Mouse (Mus musculus) limb, embryonic 12.5 days (tissue): ENCODE data around the gene Atp8a1. TPM values are rescaled to one million over a fixed set of nuclear protein-coding genes. Genes with fewer than 3 reads are reported as not detected.

Experiments
- ATAC-seq: fragments of 200-750 bp; cut with Nextera tagmentation; 2 replicates; pipeline ENCODE4 v1.8.0; 2017; ENCODE audit warnings: low read depth, moderate TSS enrichment; ENCODE audit not compliant: insufficient number of reproducible peaks, insufficient read depth, low FRiP score, low TSS enrichment
- H3K27ac ChIP-seq: fragments of 300-500 bp; sonication (generic); 2 replicates; pipeline ENCODE4 v1.5.1; 2016; ENCODE audit warnings: mild to moderate bottlenecking, moderate library complexity
- H3K27me3 ChIP-seq: fragments of 300-500 bp; sonication (generic); 2 replicates; pipeline ENCODE4 v1.6.1; 2016; ENCODE audit warnings: mild to moderate bottlenecking, moderate library complexity
- H3K36me3 ChIP-seq: fragments of 300-500 bp; sonication (generic); 2 replicates; pipeline ENCODE4 v1.6.1; 2016; ENCODE audit warnings: mild to moderate bottlenecking, moderate library complexity
- H3K4me1 ChIP-seq: fragments of 300-500 bp; sonication (generic); replicated peaks from 2 replicates; pipeline ENCODE4 v1.6.1; 2016
- H3K4me2 ChIP-seq: fragments of 300-500 bp; sonication (generic); 2 replicates; pipeline ENCODE4 v1.6.1; 2016; ENCODE audit warnings: mild to moderate bottlenecking, moderate library complexity
- H3K4me3 ChIP-seq: fragments of 300-500 bp; sonication (generic); replicated peaks from 2 replicates; pipeline ENCODE4 v1.5.1; 2016; ENCODE audit warnings: mild to moderate bottlenecking
- H3K9ac ChIP-seq: fragments of 300-500 bp; sonication (generic); replicated peaks from 2 replicates; pipeline ENCODE4 v1.6.1; 2016; ENCODE audit warnings: mild to moderate bottlenecking, moderate library complexity
- H3K9me3 ChIP-seq: fragments of 300-500 bp; sonication (generic); 2 replicates; pipeline ENCODE4 v1.6.1; 2016; ENCODE audit warnings: mild to moderate bottlenecking, moderate library complexity
- whole genome bisulfite sequencing: fragments of 180-500 bp; shearing (Covaris S2); methylation state at CpG from one replicate; pipeline ENCODE4 v1.1.7; 2016; 5-methylcytosine and 5-hydroxymethylcytosine counted together
- microRNA-seq: library from miRNA; unstranded; fragments of <30 nt; microRNA quantifications from one replicate; pipeline ENCODE4, GENCODE M21; 2017
- polyA plus RNA-seq: library from polyadenylated mRNA; unstranded; fragments of >200 nt; fragmentation: Nextera tagmentation; extraction: Ambion mirVana; gene quantifications from 2 replicates; pipeline ENCODE4 v1.2.1, GENCODE M21; 2016

Gene Atp8a1
- polyA plus RNA-seq, 1 experiment from 2014 or later: 7.2 TPM

DNA sequence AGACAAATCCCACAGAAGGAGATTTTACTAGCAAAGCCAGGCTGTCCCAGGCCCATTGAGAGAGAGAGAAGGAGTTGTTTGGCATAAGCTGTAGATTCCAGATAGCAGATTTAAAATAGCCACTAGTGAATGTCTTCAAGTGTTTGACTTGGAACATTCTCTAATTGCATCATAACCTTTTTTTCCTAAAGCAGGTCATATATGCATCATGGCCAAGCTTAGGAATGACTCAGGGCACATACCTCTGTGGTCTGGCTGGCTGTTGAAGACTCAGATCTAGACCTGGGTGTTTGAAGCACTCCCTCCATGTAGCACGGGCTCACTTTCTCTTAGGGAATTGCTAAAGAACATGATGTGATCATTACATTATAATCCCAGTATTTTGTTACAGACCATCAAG, 252.2 kb downstream of the Atp8a1 start:
- H3K9ac ChIP-seq: no peak overlapping the region
- no peak for ATAC-seq
- WGBS: 57% methylated on average over 1 of the region's 1 CpGs

DNA sequence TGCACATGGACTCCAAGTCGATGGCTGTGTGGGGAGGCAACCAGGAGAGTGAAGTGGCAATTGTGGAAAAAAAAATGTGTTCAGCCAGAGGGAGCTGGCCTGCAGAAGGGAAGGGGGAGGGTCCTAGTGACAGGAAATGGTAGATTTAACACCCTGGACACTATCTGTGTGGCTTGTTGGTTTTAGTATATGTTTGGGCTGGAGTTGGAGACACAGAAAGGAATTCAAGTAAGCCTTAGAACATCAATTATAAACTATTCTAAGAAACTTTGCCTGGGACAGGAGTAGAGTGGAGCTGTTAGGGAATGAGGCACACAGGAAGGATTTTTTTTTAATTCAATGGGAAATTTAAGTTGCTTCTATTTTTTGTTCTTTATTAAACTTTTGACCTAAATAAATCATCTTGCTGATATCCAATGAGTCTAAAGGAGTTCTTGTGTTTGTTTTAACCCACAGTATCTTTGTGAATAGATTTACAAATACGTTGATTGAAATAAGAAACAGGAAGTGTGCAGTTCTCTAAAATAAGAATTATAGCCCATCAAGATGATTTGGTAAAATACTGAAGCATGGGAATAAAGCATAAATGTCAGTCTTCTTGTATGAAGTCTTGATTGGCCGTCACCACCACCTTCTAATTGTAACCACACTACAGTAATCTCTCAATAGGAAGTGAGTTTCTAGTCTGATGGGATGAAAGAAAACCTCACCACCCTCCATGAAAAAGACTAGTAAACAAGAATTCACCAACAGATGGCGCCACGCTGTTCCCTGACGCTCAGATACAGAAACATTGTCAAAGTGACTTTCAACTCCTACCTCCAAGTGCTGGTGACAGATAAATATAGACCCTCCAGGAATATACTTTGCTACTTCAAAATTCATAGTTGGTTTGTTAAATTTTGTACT, 267.3 kb downstream of the Atp8a1 start:
- 51% methylated on average over 6 of the region's 6 CpGs for WGBS
- no peak overlapping the region for H3K4me3 ChIP-seq

More for the DNA sequence above, 252.2 kb downstream of the Atp8a1 start:
- Histone ChIP-seq H3K4me2 (no peak overlapping the region), H3K27ac (no peak overlapping the region), H3K4me3 (no peak overlapping the region), H3K9me3 (no peaks in the 10 kb centered on the region), H3K27me3 (no peaks in the 10 kb centered on the region; the same call in none of the 2 replicates), H3K36me3 (no peaks in the 10 kb centered on the region), H3K4me1 (0 out of 2 replicates have a peak, but pooled peaks cover 7% of the 10 kb centered on the region)

DNA sequence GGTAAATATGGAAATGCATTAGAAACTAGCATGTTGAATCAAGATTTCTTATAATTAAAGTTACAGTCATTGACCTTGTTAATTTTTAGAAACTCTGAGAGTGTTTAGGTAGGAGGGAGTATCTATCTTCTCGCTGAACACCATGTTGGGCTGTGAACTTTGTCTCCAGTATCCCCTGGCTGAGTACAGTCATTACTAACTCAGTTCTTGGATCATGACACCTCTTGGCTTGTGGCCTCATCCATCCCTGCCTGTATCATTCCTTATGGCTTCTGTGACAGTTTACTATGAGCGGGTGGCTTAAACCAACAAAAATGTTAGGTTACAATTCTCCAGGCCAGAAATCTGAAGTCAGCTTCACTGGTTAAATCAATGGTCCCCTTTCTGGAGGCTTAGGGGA, 271.5 kb downstream of the Atp8a1 start:
- no peaks in the 10 kb centered on the region; the same call in 1 of the 2 replicates for H3K4me1 ChIP-seq
- no peak overlapping the region for H3K4me3 ChIP-seq
- no peak for ATAC-seq
- H3K9ac ChIP-seq: no peak overlapping the region
- 91% methylated on average over 2 of the region's 2 CpGs for WGBS
- H3K4me2 ChIP-seq: no peak overlapping the region
- H3K27ac ChIP-seq: no peak overlapping the region
- H3K27me3 ChIP-seq: no peaks in the 10 kb centered on the region
- H3K9me3 ChIP-seq: no peaks in the 10 kb centered on the region
- H3K36me3 ChIP-seq: no peaks in the 10 kb centered on the region

More for the DNA sequence above, 267.3 kb downstream of the Atp8a1 start:
- ATAC-seq: no peak
- no peak overlapping the region for H3K9ac ChIP-seq
- H3K4me2 ChIP-seq: no peak overlapping the region
- no peaks in the 10 kb centered on the region; the same call in 1 of the 2 replicates for H3K4me1 ChIP-seq
- H3K27ac ChIP-seq: no peak overlapping the region
- H3K9me3 ChIP-seq: no peaks in the 10 kb centered on the region
- no peaks in the 10 kb centered on the region for H3K36me3 ChIP-seq
- H3K27me3 ChIP-seq: no peaks in the 10 kb centered on the region

DNA sequence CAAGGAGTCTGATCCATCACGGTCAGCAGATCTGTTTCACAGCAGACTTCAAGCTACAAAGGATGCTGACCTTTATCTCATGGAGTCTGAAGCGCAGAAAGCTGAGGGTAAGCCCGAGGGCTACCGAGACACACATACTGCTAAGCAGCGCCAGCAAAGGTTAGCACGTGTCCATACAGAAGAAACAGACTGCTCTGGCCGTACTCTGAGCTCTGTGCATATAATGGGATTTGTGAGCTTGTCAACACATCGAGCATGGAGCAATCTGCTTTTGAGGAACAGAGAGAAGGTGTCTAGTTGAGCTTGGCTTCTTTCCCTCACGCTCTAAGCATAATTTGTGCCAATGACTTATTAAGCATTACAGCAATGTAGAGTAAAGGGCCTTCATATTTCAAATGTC, 273.2 kb downstream of the Atp8a1 start:
- H3K4me2 ChIP-seq: no peak overlapping the region
- no peak overlapping the region for H3K4me3 ChIP-seq
- no peak for ATAC-seq
- 85% methylated on average over 9 of the region's 9 CpGs for WGBS
- H3K36me3 ChIP-seq: no peaks in the 10 kb centered on the region
- H3K4me1 ChIP-seq: no peaks in the 10 kb centered on the region
- no peak overlapping the region for H3K9ac ChIP-seq
- H3K9me3 ChIP-seq: no peaks in the 10 kb centered on the region
- no peaks in the 10 kb centered on the region for H3K27me3 ChIP-seq
- no peak overlapping the region for H3K27ac ChIP-seq

DNA sequence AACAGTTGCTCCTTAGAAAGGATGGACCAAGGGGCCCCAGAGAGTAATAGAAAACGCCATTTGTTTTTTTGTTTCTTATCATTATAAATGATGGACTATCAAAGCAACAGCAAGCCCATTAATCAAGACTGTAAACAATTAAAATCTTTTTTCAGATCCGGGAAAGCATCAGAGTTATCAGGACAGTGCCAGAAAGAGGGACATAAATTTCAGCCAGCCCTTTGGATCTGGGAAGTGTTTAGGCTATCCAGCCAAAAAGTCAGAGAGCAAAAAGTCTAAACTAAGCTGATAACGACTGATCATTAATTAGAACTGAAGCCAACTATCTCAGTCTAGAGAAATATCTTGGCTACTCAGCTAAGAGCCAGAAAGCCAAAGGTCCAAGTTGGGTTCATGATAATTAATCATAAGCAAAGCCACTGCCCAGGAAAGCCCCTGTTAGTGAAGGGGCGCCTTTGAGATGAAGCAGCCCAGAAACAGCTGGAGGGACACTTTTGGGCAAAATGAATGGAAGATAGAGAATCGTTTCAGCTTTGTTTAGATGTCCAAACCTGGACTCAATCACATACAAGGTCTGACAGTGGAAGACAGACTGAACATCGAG, 274.6 kb downstream of the Atp8a1 start:
- 41% methylated on average over 6 of the region's 6 CpGs for WGBS
- H3K4me3 ChIP-seq: no peak overlapping the region

More for the DNA sequence above, 274.6 kb downstream of the Atp8a1 start:
- H3K27me3 ChIP-seq: 0 out of 2 replicates have a peak, but pooled peaks cover 3% of the 10 kb centered on the region
- no peak overlapping the region for H3K9ac ChIP-seq
- no peak overlapping the region for H3K4me2 ChIP-seq
- H3K4me1 ChIP-seq: no peaks in the 10 kb centered on the region
- no peaks in the 10 kb centered on the region for H3K36me3 ChIP-seq
- no peaks in the 10 kb centered on the region for H3K9me3 ChIP-seq
- ATAC-seq: no peak
- no peak overlapping the region for H3K27ac ChIP-seq

Small RNA genes lying within 50 kb of the gene (microRNA-seq; reads per million reads assigned to microRNA genes)
- not detected for gene Gm23617

Other genes starting within 250 kb of the Atp8a1 start
- 9.2 and 10.3 TPM in 2 replicates for gene Shisa3, start 239.6 kb downstream of the Atp8a1 start, polyA plus RNA-seq
- gene Gm5108, start 94.2 kb upstream of the Atp8a1 start, polyA plus RNA-seq: not detected in 2 replicates
- not detected in 2 replicates for gene Gm21905, start 99.0 kb upstream of the Atp8a1 start, polyA plus RNA-seq
- not detected in 2 replicates for gene Grxcr1, start 184.4 kb upstream of the Atp8a1 start, polyA plus RNA-seq